ENCODE assay signal across 9 mouse cellular contexts in the genomic region with DNA sequence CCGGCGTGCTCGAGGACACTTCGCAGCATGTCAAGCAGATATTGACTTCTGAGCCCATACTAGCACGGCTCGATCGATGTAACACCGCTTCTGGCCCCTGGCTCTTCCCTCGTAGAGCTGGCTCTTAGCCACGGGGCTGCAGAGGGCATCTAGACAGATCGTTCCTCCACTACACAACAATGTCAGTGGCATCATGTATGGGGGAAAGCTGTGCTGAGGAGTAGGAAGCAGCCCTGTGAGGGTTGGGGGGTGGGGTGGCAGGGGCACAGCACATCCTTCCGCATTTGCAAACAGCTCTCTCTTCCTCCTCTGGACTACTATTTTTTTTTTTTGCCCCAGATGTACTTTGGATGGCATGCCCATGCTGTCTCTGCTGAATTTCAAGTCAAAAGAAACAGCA.
DNase-seq lines count a peak whose midpoint lies in the region; ATAC-seq and TF ChIP-seq lines count a peak whose summit lies in the region.
"Had no signal": no experiment of that assay in that cellular context is flagged by ENCODE, and none has a peak within 500 bp of the region (broad histone marks: within the 10 kb centered on the region; RNA-seq: fewer than 3 reads in every experiment).

No protein-coding gene starts in this region.

- intact Hi-C loops in heart, postnatal 25 days (cut with DNase I), result no loop called here

- peak overlapping the region; percentile 9; the same call in 1 of the 2 replicates for H3K4me2 ChIP-seq in heart, embryonic 13.5 days
- H3K4me2 ChIP-seq in stomach, embryonic 15.5 days, result peak overlapping the region; percentile 8; the same call in 1 of the 2 replicates
- H3K4me2 ChIP-seq in stomach, postnatal 0 days (replicated peaks; ENCODE audit: low read depth), result no peak overlapping the region
- no peak overlapping the region for H3K4me2 ChIP-seq in forebrain, embryonic 12.5 days
- H3K4me2 ChIP-seq: neural tube, embryonic 13.5 days had no signal

- DNase-seq in heart, postnatal 25 days (ENCODE audit: low spot score), result no peak
- DNase-seq in stomach, postnatal 0 days (ENCODE audit: low spot score), result no peak
- DNase-seq in frontal cortex, postnatal 10 days (ENCODE audit: low spot score in 2 of 2), result no peak
- no peak for DNase-seq in urinary bladder, postnatal 14 days (ENCODE audit: low spot score)

- H3K27me3 ChIP-seq in heart, embryonic 13.5 days (replicated peaks), result 0 out of 2 replicates have a peak, but pooled peaks cover 4% of the 10 kb centered on the region
- 0 out of 2 replicates have a peak, but pooled peaks cover 3% of the 10 kb centered on the region for H3K27me3 ChIP-seq in stomach, embryonic 15.5 days (replicated peaks)
- H3K27me3 ChIP-seq in stomach, postnatal 0 days (ENCODE audit: control insufficient read depth, insufficient read depth, low read length), result no peaks in the 10 kb centered on the region
- H3K27me3 ChIP-seq in forebrain, embryonic 12.5 days, result peaks cover 24% of the 10 kb centered on the region

- no peak for ATAC-seq in heart, embryonic 13.5 days (ENCODE audit: extremely low read depth, insufficient number of reproducible peaks, low FRiP score, low TSS enrichment)
- no peak for ATAC-seq in stomach, embryonic 15.5 days (ENCODE audit: insufficient read depth, low FRiP score, low read depth)
- ATAC-seq in stomach, postnatal 0 days (ENCODE audit: low FRiP score, low TSS enrichment), result no peak
- ATAC-seq in megakaryocyte progenitor cell, adult 5-6 weeks (replicated peaks; ENCODE audit: poor library complexity), result peak; percentile 89
- no peak for ATAC-seq in forebrain, embryonic 12.5 days (ENCODE audit: low FRiP score)

- H3K9ac ChIP-seq in heart, embryonic 13.5 days, result no peak overlapping the region
- no peak overlapping the region for H3K9ac ChIP-seq in stomach, embryonic 15.5 days
- H3K9ac ChIP-seq in stomach, postnatal 0 days (ENCODE audit: low read length), result no peak overlapping the region
- H3K9ac ChIP-seq in forebrain, embryonic 12.5 days, result no peak overlapping the region
- H3K9ac ChIP-seq: neural tube, embryonic 13.5 days had no signal

- no peaks in the 10 kb centered on the region for H3K9me3 ChIP-seq in heart, embryonic 13.5 days
- no peaks in the 10 kb centered on the region for H3K9me3 ChIP-seq in stomach, embryonic 15.5 days
- H3K9me3 ChIP-seq in stomach, postnatal 0 days (ENCODE audit: control insufficient read depth, low read length), result no peaks in the 10 kb centered on the region
- H3K9me3 ChIP-seq in forebrain, embryonic 12.5 days, result no peaks in the 10 kb centered on the region
- H3K9me3 ChIP-seq: neural tube, embryonic 13.5 days had no signal

- H3K36me3 ChIP-seq in heart, embryonic 13.5 days, result no peaks in the 10 kb centered on the region
- no peaks in the 10 kb centered on the region for H3K36me3 ChIP-seq in stomach, embryonic 15.5 days
- H3K36me3 ChIP-seq in stomach, postnatal 0 days (ENCODE audit: control insufficient read depth, insufficient read depth, low read length), result no peaks in the 10 kb centered on the region
- H3K36me3 ChIP-seq in forebrain, embryonic 12.5 days (replicated peaks), result no peaks in the 10 kb centered on the region
- H3K36me3 ChIP-seq: neural tube, embryonic 13.5 days had no signal

- H3K4me1 ChIP-seq in heart, embryonic 13.5 days, result peaks cover 7% of the 10 kb centered on the region
- no peaks in the 10 kb centered on the region for H3K4me1 ChIP-seq in stomach, embryonic 15.5 days
- H3K4me1 ChIP-seq in stomach, postnatal 0 days (replicated peaks; ENCODE audit: control insufficient read depth, insufficient read depth), result no peaks in the 10 kb centered on the region
- H3K4me1 ChIP-seq in forebrain, embryonic 12.5 days, result peaks cover 35% of the 10 kb centered on the region

- TF ChIP-seq EP300 in stomach, postnatal 0 days (optimal IDR thresholded peaks at IDR 0.05), result no peak

- no peak for TF ChIP-seq CTCF in stomach, postnatal 0 days (IDR thresholded peaks at IDR 0.05; ENCODE audit: low read depth)

- WGBS in heart, embryonic 13.5 days, result 62% methylated on average over 12 of the region's 12 CpGs
- WGBS in stomach, embryonic 15.5 days, result 61% methylated on average over 12 of the region's 12 CpGs
- 58% methylated on average over 12 of the region's 12 CpGs for WGBS in stomach, postnatal 0 days
- 70% methylated on average over 12 of the region's 12 CpGs for WGBS in forebrain, embryonic 12.5 days

- H3K4me3 ChIP-seq in heart, embryonic 13.5 days, result no peak overlapping the region
- H3K4me3 ChIP-seq in stomach, embryonic 15.5 days (replicated peaks), result no peak overlapping the region
- no peak overlapping the region for H3K4me3 ChIP-seq in stomach, postnatal 0 days (ENCODE audit: low read depth, low read length)
- no peak overlapping the region for H3K4me3 ChIP-seq in forebrain, embryonic 12.5 days (replicated peaks)
- H3K4me3 ChIP-seq: neural tube, embryonic 13.5 days had no signal

- H3K27ac ChIP-seq in heart, embryonic 13.5 days (replicated peaks), result no peak overlapping the region
- H3K27ac ChIP-seq in stomach, embryonic 15.5 days, result no peak overlapping the region
- no peak overlapping the region for H3K27ac ChIP-seq in stomach, postnatal 0 days (replicated peaks)
- H3K27ac ChIP-seq in forebrain, embryonic 12.5 days, result no peak overlapping the region
- H3K27ac ChIP-seq: neural tube, embryonic 13.5 days had no signal

Comparison
In these comparisons a context has a peak if more than half of its experiments do, and no peak if none do; other contexts are left out.
1. H3K4me2 ChIP-seq: peak in heart, embryonic 13.5 days (single experiment) and stomach, embryonic 15.5 days (single experiment); none in stomach, postnatal 0 days (single experiment) and forebrain, embryonic 12.5 days (single experiment).